Mouse (Mus musculus) layer of hippocampus, adult 2 months (tissue): ENCODE measurements at regions not wholly inside any gene's neighbourhood (a gene's known extent, or its start where the extent isn't known, plus 50 kb on each side); places are given as distances from the start of the nearest gene placed in this dataset.
"Not testable (repeated sequence)": the region's sequence is repeated elsewhere in the genome, so short reads cannot be mapped to it uniquely, and the experiment has no call there.

Source experiments
- DNase-seq, 2 experiments: peaks; one replicate each; pipeline ENCODE4 v3.0.0; 2022; ENCODE audit warnings: low spot score in 2 of 2
- H3K27ac ChIP-seq: fragments of 200-600 bp; 2 replicates; pipeline ENCODE4 v1.8.1; 2022
- H3K4me3 ChIP-seq: fragments of 200-600 bp; 2 replicates; pipeline ENCODE4 v1.8.1; 2022; ENCODE audit warnings: mild to moderate bottlenecking
- CTCF ChIP-seq: fragments of 200-600 bp; conservative IDR thresholded peaks from 2 replicates; pipeline ENCODE4 v1.8.1; 2022; ENCODE audit warnings: antibody characterized with exemption, mild to moderate bottlenecking, moderate library complexity

DNA sequence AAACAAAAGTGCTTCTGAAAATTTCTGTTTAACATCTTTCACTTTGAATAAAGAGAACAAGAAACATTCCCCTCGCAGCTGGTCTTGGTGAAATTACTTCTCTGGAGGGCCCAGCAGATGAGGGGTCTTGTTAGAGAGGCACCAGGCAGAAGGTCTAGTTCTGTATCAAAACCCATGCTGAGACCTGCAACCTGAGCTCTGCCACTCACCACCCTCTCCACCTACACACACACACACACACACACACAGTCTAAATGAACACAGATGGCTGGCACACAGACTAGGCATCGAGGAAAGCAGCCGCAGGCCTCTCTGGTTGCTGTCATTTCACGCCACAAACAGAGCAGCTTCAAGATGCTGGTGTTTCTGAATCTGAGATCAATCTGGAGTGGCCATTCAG is 147.1 kb upstream of the Slc25a13 start:
- no peak for TF ChIP-seq CTCF
- Histone ChIP-seq H3K4me3 (no peak overlapping the region), H3K27ac (no peak overlapping the region)
- DNase-seq, result no peak

DNA sequence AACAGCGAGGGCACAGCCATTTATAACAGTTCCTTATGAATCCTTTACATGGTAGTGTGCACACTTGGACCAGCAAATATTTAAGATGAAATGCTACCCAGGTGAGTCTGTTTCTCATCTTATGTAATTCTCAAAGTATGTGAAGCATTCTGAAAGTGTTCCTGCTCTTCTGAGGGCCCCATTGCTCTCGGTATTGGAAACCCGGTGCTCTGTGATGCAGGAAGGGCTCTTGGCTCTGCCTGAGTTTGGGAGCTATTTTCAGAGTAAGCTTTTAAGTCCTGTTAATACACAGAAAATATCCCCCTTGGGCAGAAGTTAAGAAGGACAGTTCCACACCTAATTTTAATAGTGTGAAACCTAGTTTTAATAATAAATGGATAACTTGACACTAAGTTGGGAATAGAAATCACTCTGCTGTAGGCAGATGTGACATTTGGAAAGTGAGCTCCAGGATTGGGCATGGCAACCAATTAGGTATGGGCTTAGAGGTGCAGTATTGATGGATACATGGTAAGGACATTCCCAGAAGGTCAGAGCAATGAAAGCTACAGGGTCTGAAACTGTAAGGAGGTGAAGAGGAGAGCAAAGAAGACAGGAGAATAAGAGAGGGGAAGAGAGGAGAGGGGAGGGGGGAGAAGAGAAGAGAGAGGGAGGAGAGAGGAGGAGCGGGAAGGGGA is 145.8 kb upstream of the Slc25a13 start:
- H3K27ac ChIP-seq, result no peak overlapping the region
- TF ChIP-seq CTCF, result no peak
- no peak for DNase-seq
- H3K4me3 ChIP-seq, result no peak overlapping the region

DNA sequence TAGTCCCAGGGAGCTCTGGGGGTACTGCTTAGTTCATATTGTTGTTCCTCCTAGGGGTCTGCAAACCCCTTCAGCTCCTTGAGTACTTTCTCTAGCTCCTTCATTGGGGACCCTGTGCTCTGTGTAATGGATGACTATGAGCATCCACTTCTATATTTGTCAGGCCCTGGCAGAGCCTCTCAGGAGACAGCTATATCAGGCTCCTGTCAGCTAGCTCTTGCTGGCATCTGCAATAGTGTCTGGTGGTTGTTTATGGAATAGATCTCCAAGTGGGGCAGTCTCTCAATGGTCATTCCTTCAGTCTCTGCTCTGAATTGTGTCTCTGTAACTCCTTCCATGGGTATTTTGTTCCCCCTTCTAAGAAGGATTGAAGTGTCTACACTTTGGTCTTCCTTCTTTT is 144.2 kb upstream of the Slc25a13 start:
- DNase-seq, H3K4me3 ChIP-seq, H3K27ac ChIP-seq: not testable (repeated sequence)

DNA sequence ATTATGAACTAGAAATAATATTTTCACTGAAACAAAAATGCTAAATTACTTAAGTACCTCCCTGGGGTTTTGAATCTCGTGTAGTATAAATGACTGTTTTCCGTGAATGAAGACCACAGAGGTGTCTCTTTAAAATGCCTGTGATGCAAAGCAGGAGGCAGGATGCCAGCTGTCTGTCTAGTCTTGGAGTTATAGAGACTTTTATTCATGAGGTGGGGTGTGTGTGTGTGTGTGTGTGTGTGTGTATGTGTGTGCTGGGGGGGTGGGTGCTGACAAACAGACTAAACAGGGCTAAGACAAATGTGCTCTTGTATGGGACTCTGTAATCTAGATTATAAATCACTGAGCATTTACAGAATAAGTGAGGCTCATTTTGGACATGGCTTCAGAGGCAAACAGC is 140.5 kb upstream of the Slc25a13 start:
- Histone ChIP-seq H3K27ac (no peak overlapping the region), H3K4me3 (no peak overlapping the region)
- no peak for DNase-seq
- TF ChIP-seq CTCF, result no peak

DNA sequence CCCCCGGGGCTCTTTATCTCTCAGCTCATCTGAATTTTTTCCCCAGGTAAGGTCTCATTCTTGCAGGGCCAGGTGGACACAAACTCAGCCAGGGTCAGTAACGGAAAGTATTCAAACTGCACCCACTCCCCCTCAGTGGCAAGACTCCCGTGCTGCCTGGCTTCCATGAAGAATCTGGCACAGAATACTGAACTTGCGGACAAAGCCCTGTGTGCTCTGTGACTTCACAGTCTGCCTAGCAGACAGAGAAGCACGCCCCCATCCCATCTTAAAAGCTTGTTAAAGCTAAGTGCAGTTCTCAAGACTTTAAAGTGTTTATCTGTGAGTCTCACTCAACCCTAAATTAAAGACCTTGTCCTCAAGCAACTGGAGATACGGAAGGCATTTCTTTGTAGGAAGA is 140.0 kb upstream of the Slc25a13 start:
- TF ChIP-seq CTCF, result no peak
- Histone ChIP-seq H3K27ac (no peak overlapping the region), H3K4me3 (no peak overlapping the region)
- no peak for DNase-seq

DNA sequence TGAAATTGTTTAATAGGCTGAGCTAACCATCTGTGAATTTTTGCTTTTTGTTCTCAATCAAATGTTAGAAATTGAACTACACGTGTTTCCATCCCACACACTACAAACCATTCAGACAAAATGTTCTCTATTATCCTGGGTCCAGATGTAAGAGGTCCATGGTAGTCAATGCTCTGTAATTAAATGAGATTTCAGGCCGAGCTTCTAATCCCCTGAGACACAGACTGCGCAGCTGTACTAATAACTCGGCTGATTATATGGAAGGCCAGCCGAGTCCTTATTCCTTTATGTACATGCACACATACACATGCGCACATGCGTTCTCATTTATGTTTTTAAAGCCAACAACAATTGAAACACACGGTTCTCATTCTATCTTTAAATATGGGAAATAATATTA is 118.3 kb upstream of the Slc25a13 start:
- TF ChIP-seq CTCF, result no peak
- peak overlapping the region; percentile 68 for H3K27ac ChIP-seq
- no peak overlapping the region for H3K4me3 ChIP-seq
- DNase-seq, result peak; percentile 16 to 32

DNA sequence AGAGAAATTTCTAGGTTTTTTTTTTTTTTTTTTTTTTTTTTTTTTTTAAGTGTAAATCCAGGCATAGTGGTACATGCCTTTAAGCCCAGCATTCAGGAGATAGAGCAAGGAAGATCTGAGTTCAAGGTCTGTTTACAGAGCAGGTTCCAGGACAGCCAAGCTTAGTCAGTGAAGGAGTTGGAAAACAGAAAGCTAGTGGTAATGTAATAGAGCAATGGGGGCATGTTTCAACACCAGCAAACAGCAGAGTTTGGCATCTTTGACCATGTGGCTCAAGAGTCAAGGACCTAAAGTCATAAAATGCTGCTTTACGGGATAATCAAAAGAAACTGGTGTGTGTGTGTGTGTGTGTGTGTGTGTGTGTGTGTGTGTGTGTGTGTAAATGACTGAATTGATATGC is 113.3 kb upstream of the Slc25a13 start:
- Histone ChIP-seq H3K27ac (no peak overlapping the region), H3K4me3 (no peak overlapping the region)
- DNase-seq, result no peak
- TF ChIP-seq CTCF, result no peak

DNA sequence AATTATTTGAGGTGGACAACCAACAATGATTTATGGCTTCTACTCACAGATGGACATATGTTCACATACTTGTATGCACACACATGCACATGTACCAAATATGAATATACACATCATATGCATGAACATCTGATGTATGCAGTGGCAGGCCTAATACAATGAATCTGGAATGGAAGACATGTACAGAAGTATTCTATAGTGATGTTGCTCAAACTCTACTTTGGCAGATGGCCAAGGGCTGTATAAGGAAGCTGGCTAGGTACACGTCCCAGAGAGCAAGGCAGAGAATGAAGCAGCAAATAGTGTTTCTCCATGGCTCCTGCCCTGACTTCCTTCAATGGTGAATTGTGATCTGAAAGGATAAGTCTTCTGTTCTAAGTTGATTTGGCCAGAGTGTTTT is 108.5 kb upstream of the Slc25a13 start:
- no peak overlapping the region for H3K27ac ChIP-seq
- TF ChIP-seq CTCF, result no peak
- no peak for DNase-seq
- H3K4me3 ChIP-seq, result no peak overlapping the region

DNA sequence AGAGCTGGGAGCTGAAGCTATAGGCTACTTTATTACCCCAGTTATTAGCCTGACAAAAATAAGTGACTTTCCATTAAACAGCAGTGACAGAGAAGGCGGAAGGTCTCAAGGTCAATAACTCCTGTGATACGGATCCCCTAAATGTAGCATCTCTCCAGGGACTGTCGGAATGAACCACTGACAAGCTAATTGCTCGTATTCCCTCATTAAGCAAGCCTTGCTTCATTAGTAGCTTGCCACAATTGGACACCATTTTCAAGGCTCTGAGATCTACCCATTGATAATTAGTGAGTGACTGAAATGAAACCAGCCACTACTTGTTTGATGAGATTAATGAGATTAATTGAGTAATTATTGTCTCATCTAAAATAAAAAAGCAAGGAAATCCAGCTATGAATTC is 99.8 kb upstream of the Slc25a13 start:
- TF ChIP-seq CTCF, result no peak
- no peak for DNase-seq
- no peak overlapping the region for H3K4me3 ChIP-seq
- no peak overlapping the region for H3K27ac ChIP-seq

DNA sequence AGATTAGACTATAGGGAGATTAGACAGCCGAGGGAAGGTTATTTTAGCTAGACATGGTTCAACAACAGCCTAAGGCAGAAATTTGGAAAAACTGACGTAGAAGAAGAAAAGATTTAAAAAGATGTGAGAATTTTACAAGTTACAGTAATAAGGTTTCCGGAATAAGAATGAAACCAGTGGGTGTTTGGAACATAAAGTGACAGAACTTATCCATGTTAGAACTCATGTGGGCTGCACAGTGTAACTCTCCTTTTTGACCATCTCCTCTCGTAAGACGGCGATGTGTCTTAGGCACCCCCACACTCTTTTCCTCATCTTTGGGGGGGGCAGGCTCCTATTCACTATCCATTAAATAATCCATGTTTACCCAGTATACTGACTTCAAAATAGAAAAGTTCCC is 96.2 kb upstream of the Slc25a13 start:
- TF ChIP-seq CTCF, result no peak
- no peak overlapping the region; the same call in 1 of the 2 replicates for H3K27ac ChIP-seq
- no peak for DNase-seq
- H3K4me3 ChIP-seq, result no peak overlapping the region

DNA sequence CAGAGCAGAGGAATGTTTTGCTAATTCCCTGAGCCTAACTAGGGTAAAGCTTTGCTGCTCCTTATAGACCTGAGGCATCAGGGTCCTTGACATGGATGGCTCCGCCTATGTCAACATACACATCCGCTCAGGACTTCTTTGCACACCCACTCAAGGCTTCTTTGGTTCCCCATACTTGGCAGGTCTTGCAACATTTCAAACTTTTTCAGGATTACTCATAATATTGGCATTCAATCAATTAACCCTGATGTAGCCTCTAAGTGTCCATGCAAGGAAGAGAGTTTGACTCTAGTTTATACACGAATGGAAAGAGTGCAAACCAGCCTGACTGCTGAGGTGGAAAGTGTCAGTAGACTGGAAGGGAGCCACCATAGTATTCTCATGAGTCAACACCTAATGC is 93.2 kb upstream of the Slc25a13 start:
- Histone ChIP-seq H3K27ac (no peak overlapping the region), H3K4me3 (no peak overlapping the region)
- no peak for DNase-seq
- TF ChIP-seq CTCF, result no peak

DNA sequence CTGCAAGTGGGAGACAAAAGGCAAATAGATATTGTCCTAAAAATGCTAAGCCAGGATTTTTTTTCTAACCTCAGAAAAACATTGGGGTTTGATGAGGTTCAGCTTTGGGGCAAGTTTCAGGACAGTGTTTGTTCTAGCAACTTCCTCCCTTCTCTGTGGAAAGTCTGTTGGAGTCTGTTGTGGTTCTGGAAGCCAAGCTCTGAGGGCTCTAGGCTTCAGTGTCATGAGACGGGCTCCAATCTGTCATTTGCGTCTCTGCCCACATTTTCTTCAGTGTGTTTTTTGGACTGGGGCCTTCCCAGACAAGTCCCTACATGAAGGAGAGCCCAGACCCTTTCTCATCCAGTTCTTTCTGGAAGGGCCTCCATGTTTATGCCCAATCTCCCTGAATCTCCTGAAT is 90.6 kb upstream of the Slc25a13 start:
- no peak overlapping the region for H3K4me3 ChIP-seq

DNA sequence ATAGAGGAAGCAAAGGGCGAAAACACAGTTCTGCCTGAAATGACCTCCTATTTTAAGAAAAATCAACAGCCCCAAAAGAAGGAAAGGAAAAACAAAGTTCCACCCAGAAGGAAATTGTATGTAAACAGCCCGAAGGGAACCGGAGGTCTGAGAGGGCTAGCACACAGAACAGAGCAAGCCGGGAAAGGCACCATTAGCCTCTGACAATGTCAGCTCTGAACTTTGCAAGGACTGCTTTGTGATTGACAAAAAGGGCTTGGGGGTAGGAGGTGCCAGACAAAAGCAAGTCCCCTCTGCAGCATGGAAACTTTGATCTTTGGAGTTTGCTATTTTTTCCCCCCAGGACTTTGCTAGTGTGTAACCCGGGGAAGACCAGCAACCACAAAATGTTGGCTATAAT is 86.8 kb upstream of the Slc25a13 start:
- DNase-seq, result no peak
- no peak overlapping the region for H3K27ac ChIP-seq
- no peak for TF ChIP-seq CTCF
- no peak overlapping the region for H3K4me3 ChIP-seq

More for the DNA sequence above, 90.6 kb upstream of the Slc25a13 start:
- DNase-seq, result no peak
- no peak overlapping the region for H3K27ac ChIP-seq
- no peak for TF ChIP-seq CTCF

DNA sequence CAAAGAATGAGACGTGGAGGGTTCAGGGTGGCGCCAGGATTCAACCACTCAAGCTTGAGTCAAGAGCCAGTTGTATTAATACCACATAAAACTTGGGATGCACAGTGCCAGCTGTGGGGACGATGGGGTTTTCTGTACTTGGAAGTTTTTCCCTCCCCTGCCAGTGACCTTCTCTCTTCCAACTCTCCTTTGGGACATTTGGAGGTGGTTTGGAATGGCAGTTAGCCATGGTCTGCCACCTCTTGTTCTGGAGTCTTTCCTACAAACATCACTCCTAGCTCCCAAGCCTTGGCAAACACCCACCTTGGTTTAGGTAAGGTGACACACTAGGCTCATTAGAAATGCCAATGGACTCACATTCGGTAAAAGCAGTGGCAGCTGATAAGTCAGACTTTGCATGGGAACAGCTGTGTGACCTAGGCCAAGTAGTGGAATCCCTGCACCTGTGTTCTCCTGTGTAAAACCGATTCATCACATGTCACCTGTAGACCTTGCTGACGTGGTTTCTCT is 84.1 kb upstream of the Slc25a13 start:
- Histone ChIP-seq H3K27ac (no peak overlapping the region), H3K4me3 (no peak overlapping the region)
- TF ChIP-seq CTCF, result no peak
- DNase-seq, result no peak
